Mouse (Mus musculus) testis, adult 2 months (tissue): Measurements from ENCODE around the gene Cd68.

Experiments
- CTCF ChIP-seq: fragments of 200-500 bp; IDR thresholded peaks from 2 replicates; pipeline ENCODE4 v1.5.1; 2012; ENCODE audit warnings: low read depth, mild to moderate bottlenecking, inconsistent platforms, low read length, moderate library complexity; ENCODE audit not compliant: control insufficient read depth, insufficient read depth, insufficient replicate concordance
- POLR2A ChIP-seq: fragments of 200-500 bp; IDR thresholded peaks from 2 replicates; pipeline ENCODE4 v1.6.1; 2012; ENCODE audit warnings: low read depth, mild to moderate bottlenecking, inconsistent platforms, low read length, moderate library complexity; ENCODE audit not compliant: control insufficient read depth

DNA sequence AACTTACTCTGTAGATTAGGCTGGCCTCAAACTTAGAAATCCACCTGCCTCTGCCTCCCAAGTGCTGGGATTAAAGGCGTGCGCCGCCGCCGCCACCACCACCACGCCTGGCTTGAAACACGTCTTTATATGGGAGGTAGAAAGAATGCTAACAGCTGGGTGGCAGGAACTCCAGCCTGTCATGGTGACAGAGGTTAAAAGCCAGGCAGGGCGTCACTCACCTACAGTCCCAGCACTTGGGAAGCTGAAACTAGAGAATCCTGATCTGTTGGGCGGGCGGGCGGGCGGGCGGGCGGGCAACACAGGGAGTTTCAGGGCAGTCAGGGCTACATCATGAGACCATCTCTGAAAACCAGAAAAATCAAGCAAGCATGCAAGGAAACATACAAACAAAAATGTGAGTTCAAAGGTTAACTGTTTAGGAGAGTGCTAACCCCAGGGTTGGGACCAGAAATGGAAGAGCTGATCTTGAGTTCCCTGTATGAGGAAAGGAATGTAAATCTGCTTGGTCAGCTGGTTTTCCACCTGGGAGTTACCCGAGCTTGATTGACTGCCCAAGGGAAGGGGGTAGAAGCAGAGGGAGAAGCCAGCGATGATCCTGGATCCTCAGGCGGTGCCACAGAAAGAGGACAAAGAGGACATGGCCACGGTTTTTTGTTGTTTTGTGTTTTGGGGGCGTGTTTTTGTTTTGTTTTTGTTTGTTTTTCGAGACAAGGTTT is 47.2 kb upstream of the Cd68 start:
- no peak for TF ChIP-seq POLR2A
- no peak for TF ChIP-seq CTCF
